Mouse (Mus musculus): Measurements from ENCODE around the gene Cux1. TPM values are rescaled to one million over a fixed set of nuclear protein-coding genes. Genes with fewer than 3 reads are reported as not detected.
A peak's percentile ranks its signal among the peaks of the same experiment; 100 is the strongest.

Cux1 gene
- polyA plus RNA-seq, 1 experiment: 42.1 TPM

GRCm38 (mm10) chr5:136531674-136532365 lies 35.5 kb downstream of the Cux1 start:
- H3K4me3 ChIP-seq (ENCODE audit: low read depth, low read length): no peak overlapping the region
- H3K27ac ChIP-seq (ENCODE audit: insufficient read depth, low read depth, low read length): no peak overlapping the region
- WGBS: 59% methylated on average over 2 of the region's 2 CpGs
- no peak for TF ChIP-seq CTCF (IDR thresholded peaks at IDR 0.05; ENCODE audit: extremely low read depth, insufficient read length, insufficient replicate concordance, low read depth, low read length)
- TF ChIP-seq POLR2A (IDR thresholded peaks at IDR 0.05; ENCODE audit: low read depth, low read length): no peak
- H3K4me1 ChIP-seq (ENCODE audit: control insufficient read depth, insufficient read depth, insufficient read length, low read length): peaks cover 51% of the 10 kb centered on the region
- no peaks in the 10 kb centered on the region for H3K36me3 ChIP-seq (ENCODE audit: control insufficient read depth, insufficient read depth, low read length)
- no peaks in the 10 kb centered on the region for H3K27me3 ChIP-seq (ENCODE audit: control insufficient read depth, insufficient read depth, low read length)

- Histone ChIP-seq H3K4me1 (ENCODE audit: control insufficient read depth, insufficient read depth, insufficient read length, low read length) (peaks cover 52% of the 10 kb centered on the region), H3K4me3 (ENCODE audit: low read depth, low read length) (no peak overlapping the region), H3K27ac (ENCODE audit: insufficient read depth, low read depth, low read length) (no peak overlapping the region), H3K27me3 (ENCODE audit: control insufficient read depth, insufficient read depth, low read length) (no peaks in the 10 kb centered on the region), H3K36me3 (ENCODE audit: control insufficient read depth, insufficient read depth, low read length) (no peaks in the 10 kb centered on the region)
- WGBS: 26% methylated on average over 1 of the region's 1 CpGs
- TF ChIP-seq CTCF (IDR thresholded peaks at IDR 0.05; ENCODE audit: extremely low read depth, insufficient read length, insufficient replicate concordance, low read depth, low read length): no peak
- TF ChIP-seq POLR2A (IDR thresholded peaks at IDR 0.05; ENCODE audit: low read depth, low read length): no peak
Measured at GRCm38 (mm10) chr5:136530931-136531330, 36.4 kb downstream of the Cux1 start.

- Histone ChIP-seq H3K4me1 (ENCODE audit: control insufficient read depth, insufficient read depth, insufficient read length, low read length) (peaks cover 42% of the 10 kb centered on the region), H3K4me3 (ENCODE audit: low read depth, low read length) (no peak overlapping the region), H3K27ac (ENCODE audit: insufficient read depth, low read depth, low read length) (no peak overlapping the region), H3K36me3 (ENCODE audit: control insufficient read depth, insufficient read depth, low read length) (no peaks in the 10 kb centered on the region), H3K27me3 (ENCODE audit: control insufficient read depth, insufficient read depth, low read length) (no peaks in the 10 kb centered on the region)
- no peak for TF ChIP-seq POLR2A (IDR thresholded peaks at IDR 0.05; ENCODE audit: low read depth, low read length)
- no peak for TF ChIP-seq CTCF (IDR thresholded peaks at IDR 0.05; ENCODE audit: extremely low read depth, insufficient read length, insufficient replicate concordance, low read depth, low read length)
Measured at GRCm38 (mm10) chr5:136529165-136529564, 38.1 kb downstream of the Cux1 start.

GRCm38 (mm10) chr5:136527871-136528270 lies 39.4 kb downstream of the Cux1 start:
- Histone ChIP-seq H3K27ac (ENCODE audit: insufficient read depth, low read depth, low read length) (peak overlapping the region; percentile 62; the same call in 1 of the 2 replicates), H3K4me3 (ENCODE audit: low read depth, low read length) (no peak overlapping the region), H3K27me3 (ENCODE audit: control insufficient read depth, insufficient read depth, low read length) (no peaks in the 10 kb centered on the region), H3K4me1 (ENCODE audit: control insufficient read depth, insufficient read depth, insufficient read length, low read length) (peaks cover 32% of the 10 kb centered on the region), H3K36me3 (ENCODE audit: control insufficient read depth, insufficient read depth, low read length) (no peaks in the 10 kb centered on the region)
- TF ChIP-seq POLR2A (IDR thresholded peaks at IDR 0.05; ENCODE audit: low read depth, low read length): no peak
- no peak for TF ChIP-seq CTCF (IDR thresholded peaks at IDR 0.05; ENCODE audit: extremely low read depth, insufficient read length, insufficient replicate concordance, low read depth, low read length)
- 17% methylated on average over 1 of the region's 1 CpGs for WGBS

GRCm38 (mm10) chr5:136526545-136526909 lies 40.8 kb downstream of the Cux1 start:
- peaks cover 21% of the 10 kb centered on the region; the same call in 1 of the 2 replicates for H3K4me1 ChIP-seq (ENCODE audit: control insufficient read depth, insufficient read depth, insufficient read length, low read length)
- peak overlapping the region; percentile 23 for H3K27ac ChIP-seq (ENCODE audit: insufficient read depth, low read depth, low read length)
- no peak overlapping the region for H3K4me3 ChIP-seq (ENCODE audit: low read depth, low read length)
- H3K36me3 ChIP-seq (ENCODE audit: control insufficient read depth, insufficient read depth, low read length): no peaks in the 10 kb centered on the region
- WGBS: 37% methylated on average over 5 of the region's 5 CpGs
- no peaks in the 10 kb centered on the region for H3K27me3 ChIP-seq (ENCODE audit: control insufficient read depth, insufficient read depth, low read length)
- no peak for TF ChIP-seq CTCF (IDR thresholded peaks at IDR 0.05; ENCODE audit: extremely low read depth, insufficient read length, insufficient replicate concordance, low read depth, low read length)
- TF ChIP-seq POLR2A (IDR thresholded peaks at IDR 0.05; ENCODE audit: low read depth, low read length): no peak

- Histone ChIP-seq H3K27ac (ENCODE audit: insufficient read depth, low read depth, low read length) (peak overlapping the region; percentile 23), H3K36me3 (ENCODE audit: control insufficient read depth, insufficient read depth, low read length) (no peaks in the 10 kb centered on the region), H3K27me3 (ENCODE audit: control insufficient read depth, insufficient read depth, low read length) (no peaks in the 10 kb centered on the region), H3K4me3 (ENCODE audit: low read depth, low read length) (no peak overlapping the region), H3K4me1 (ENCODE audit: control insufficient read depth, insufficient read depth, insufficient read length, low read length) (peaks cover 20% of the 10 kb centered on the region; the same call in 1 of the 2 replicates)
- 35% methylated on average over 9 of the region's 9 CpGs for WGBS
- TF ChIP-seq POLR2A (IDR thresholded peaks at IDR 0.05; ENCODE audit: low read depth, low read length) (no peak), CTCF (IDR thresholded peaks at IDR 0.05; ENCODE audit: extremely low read depth, insufficient read length, insufficient replicate concordance, low read depth, low read length) (no peak)
Measured at GRCm38 (mm10) chr5:136525896-136526544, 41.3 kb downstream of the Cux1 start.

- H3K4me1 ChIP-seq (ENCODE audit: control insufficient read depth, insufficient read depth, insufficient read length, low read length): peaks cover 14% of the 10 kb centered on the region; the same call in 1 of the 2 replicates
- no peaks in the 10 kb centered on the region for H3K36me3 ChIP-seq (ENCODE audit: control insufficient read depth, insufficient read depth, low read length)
- 41% methylated on average over 3 of the region's 3 CpGs for WGBS
- TF ChIP-seq POLR2A (IDR thresholded peaks at IDR 0.05; ENCODE audit: low read depth, low read length): no peak
- no peak for TF ChIP-seq CTCF (IDR thresholded peaks at IDR 0.05; ENCODE audit: extremely low read depth, insufficient read length, insufficient replicate concordance, low read depth, low read length)
- no peaks in the 10 kb centered on the region for H3K27me3 ChIP-seq (ENCODE audit: control insufficient read depth, insufficient read depth, low read length)
- no peak overlapping the region for H3K4me3 ChIP-seq (ENCODE audit: low read depth, low read length)
- H3K27ac ChIP-seq (ENCODE audit: insufficient read depth, low read depth, low read length): no peak overlapping the region
Measured at GRCm38 (mm10) chr5:136522843-136523463, 44.3 kb downstream of the Cux1 start.
